ENCODE assay signal across 13 mouse cellular contexts in the genomic region with DNA sequence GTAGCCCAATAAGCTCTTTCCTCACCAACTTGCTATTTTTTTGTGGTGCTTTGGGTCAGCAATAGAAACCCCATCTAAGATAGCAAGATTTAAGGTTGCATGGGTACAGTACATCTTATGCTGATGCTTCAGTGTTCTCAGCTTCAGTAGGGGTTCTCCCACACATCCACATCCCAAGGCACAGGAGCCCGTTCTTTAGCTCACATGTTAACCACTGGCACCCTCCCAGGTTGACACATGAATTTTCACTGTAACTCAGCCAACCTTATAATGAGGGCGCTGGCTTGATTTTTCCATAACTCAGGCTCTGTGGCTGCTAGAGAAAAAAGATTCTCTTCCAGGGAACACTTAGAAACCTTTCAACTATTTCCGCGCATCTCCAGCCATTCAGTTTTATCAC. TPM values are rescaled to one million over a fixed set of nuclear protein-coding genes. Genes with fewer than 3 reads are reported as not detected.
A peak's percentile ranks its signal among the peaks of the same experiment; 100 is the strongest.
DNase-seq lines count a peak whose midpoint lies in the region; TF ChIP-seq lines count a peak whose summit lies in the region.
"Had no signal": no experiment of that assay in that cellular context is flagged by ENCODE, and none has a peak within 500 bp of the region (broad histone marks: within the 10 kb centered on the region; RNA-seq: fewer than 3 reads in every experiment).

No protein-coding gene starts in this region.

- H3K4me3 ChIP-seq in layer of hippocampus, adult 2 months, result no peak overlapping the region
- H3K4me3 ChIP-seq: hindbrain, embryonic 13.5 days; limb, embryonic 13.5 days had no signal

- intact Hi-C loops in left cerebral cortex, postnatal 14 days (cut with DNase I), result loop anchor here (5.0 kb wide), 1 partner anchor 125 kb away; no protein-coding TSS in a partner anchor

- H3K27ac ChIP-seq in layer of hippocampus, adult 2 months, result no peak overlapping the region
- H3K27ac ChIP-seq: hindbrain, embryonic 13.5 days; limb, embryonic 13.5 days had no signal

- peak; percentile 39 to 44 for DNase-seq in cerebellum, postnatal 10 days
- DNase-seq in cerebellum, postnatal 25 days, result no peak
- peak; percentile 7 for DNase-seq in Muller cell, postnatal 12 days (ENCODE audit: inconsistent ontology term)
- DNase-seq in layer of hippocampus, adult 2 months (ENCODE audit: low spot score in 2 of 2), result peak; percentile 40 to 63
- peak; percentile 63 to 91 for DNase-seq in left cerebral cortex, postnatal 14 days (ENCODE audit: low spot score in 2 of 2)
- no peak for DNase-seq in thymus, adult 18-20 months
- no peak for DNase-seq in heart, adult 8-10 months (ENCODE audit: low spot score)
- no peak for DNase-seq in spleen, adult 12 weeks (ENCODE audit: low spot score)
- DNase-seq: embryo, embryonic 11 days; lung, embryonic 14.5 days; thymus, postnatal 36 days had no signal

- TF ChIP-seq CTCF in layer of hippocampus, adult 2 months (conservative IDR thresholded peaks at IDR 0.05), result no peak

RNA-seq across cellular contexts. Expression of gene Gm12569, which starts 6.8 kb away (rescaled TPM):
- not detected for total RNA-seq in layer of hippocampus, adult 2 months (2021)
- total RNA-seq in left cerebral cortex, postnatal 14 days (2021), result not detected
- total RNA-seq in heart, adult 8-10 months (2022), result not detected

RNA-seq across cellular contexts. Expression of gene Clk4, which starts 34.4 kb away (rescaled TPM):
- total RNA-seq in layer of hippocampus, adult 2 months (2021), result 100 to 1,000 TPM; 113 to 130 TPM
- total RNA-seq in left cerebral cortex, postnatal 14 days (2021), result 100 to 1,000 TPM in 1 of 2 experiments, 10 to 100 TPM in 1; 99.1 to 102 TPM
- 10 to 100 TPM; 28.6 to 47.2 (median 37.7) TPM for total RNA-seq in heart, adult 8-10 months (2022)

RNA-seq across cellular contexts. Expression of gene BC049762, which starts 35.7 kb away (rescaled TPM):
- under 1 TPM in 1 of 2 experiments, not detected in 1; 0.44 TPM for total RNA-seq in layer of hippocampus, adult 2 months (2021)
- total RNA-seq in left cerebral cortex, postnatal 14 days (2021), result not detected
- under 1 TPM in 2 of 4 experiments, not detected in 2; 0.38 to 0.50 TPM for total RNA-seq in heart, adult 8-10 months (2022)

Comparison
In these comparisons a context has a peak if more than half of its experiments do, and no peak if none do; other contexts are left out.
1. DNase-seq: peak in cerebellum, postnatal 10 days (2 of 2), Muller cell, postnatal 12 days (single experiment), layer of hippocampus, adult 2 months (2 of 2) and left cerebral cortex, postnatal 14 days (2 of 2); none in cerebellum, postnatal 25 days (0 of 2), thymus, adult 18-20 months (0 of 2), heart, adult 8-10 months (single experiment) and spleen, adult 12 weeks (single experiment).